Mouse (Mus musculus): ENCODE data around the gene Lrrc39. TPM values are rescaled to one million over a fixed set of nuclear protein-coding genes. Genes with fewer than 3 reads are reported as not detected.

Lrrc39 gene
- total RNA-seq (2021): under 1 TPM; 0.25 to 0.27 TPM
- long read RNA-seq, partial matches to known transcripts: 0 of 1 reads
- long read RNA-seq, other reads (novel, unspliced or antisense): 1 of 1 reads

DNA sequence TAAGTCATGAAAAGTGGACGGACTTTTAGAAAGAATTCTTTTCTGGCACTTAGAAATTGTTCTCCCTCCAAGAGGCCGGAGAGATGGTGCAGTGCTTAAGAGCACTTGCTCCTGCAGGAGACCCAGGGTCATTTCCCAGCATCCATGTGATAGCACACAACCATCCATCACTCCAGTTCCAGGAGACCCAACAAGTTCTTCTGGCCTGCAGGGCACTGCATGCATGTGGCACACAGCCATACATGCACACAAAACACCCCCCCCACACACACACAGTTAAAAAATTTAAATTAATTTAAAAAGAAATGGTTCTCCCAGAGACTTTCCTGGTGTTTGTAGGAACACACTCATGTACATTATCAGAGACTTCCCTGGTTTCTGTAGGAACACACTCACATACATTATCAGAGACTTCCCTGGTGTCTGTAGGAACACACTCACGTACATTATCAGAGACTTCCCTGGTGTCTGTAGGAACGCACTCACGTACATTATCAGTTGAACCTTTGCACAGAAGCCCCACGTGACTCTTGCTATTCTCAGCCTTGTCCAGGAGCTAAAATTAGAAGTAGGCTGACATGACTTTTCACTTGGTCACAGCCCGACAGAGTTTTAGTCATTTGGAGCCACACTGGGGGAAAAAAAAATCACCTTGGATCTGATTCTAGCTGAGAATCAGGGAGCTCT is at the start of gene Lrrc39:
TSS of gene Lrrc39 (plus strand) at position 566 of the 687 bp plus-strand sequence.
- no peak for DNase-seq (ENCODE audit: low spot score in 2 of 2)

DNA sequence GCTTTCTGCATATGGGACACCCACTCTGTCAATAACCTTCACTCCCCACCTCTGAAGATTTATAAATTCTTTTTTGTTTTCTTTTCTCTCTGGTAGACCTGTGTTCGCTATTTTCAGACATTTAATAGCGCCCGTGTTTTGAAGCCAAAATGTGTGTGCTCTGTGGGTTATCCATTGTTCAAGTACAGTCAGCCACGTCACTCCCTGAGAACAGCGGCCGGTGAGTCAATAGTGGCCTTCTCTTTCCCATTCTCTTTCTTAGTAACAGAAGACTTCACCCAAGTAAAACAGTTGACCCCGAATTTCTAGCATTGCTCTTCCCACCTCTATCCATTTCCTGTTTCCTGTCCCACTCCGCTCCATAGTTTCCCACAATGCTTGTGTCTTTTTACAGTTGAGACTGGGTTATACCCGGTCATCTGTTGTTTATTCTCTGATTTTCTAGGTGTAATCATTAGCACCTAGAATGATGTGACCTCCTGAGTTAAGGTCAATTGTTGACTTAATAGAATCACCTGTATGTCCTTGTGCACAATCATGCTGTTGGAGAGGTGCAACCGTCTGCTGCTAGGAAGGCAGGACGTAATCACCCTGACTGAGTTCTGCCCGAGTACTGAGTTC is 42.5 kb upstream of the Lrrc39 start:
- no peak for DNase-seq (ENCODE audit: low spot score in 2 of 2)

DNA sequence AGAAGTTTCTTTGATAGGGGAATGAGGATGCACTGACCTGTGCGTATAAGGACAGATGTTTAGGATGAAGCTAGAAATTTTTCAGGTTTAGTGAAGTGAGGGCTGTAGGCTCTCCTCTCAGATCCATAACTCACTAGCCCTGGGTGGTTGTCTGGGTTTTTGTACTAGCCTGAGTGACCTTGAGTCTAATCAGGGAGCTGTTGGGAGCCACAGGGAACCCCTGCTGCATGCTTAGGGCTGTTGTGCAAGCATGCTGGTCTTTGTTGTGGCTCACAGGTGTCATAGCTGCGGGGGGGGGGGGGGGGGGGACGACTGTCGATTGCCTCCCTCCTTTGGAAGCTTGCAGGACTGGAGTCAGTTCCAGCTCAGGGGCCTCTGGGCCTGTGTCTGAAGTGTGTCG is 33.0 kb upstream of the Lrrc39 start:
- DNase-seq (ENCODE audit: low spot score in 2 of 2): no peak

DNA sequence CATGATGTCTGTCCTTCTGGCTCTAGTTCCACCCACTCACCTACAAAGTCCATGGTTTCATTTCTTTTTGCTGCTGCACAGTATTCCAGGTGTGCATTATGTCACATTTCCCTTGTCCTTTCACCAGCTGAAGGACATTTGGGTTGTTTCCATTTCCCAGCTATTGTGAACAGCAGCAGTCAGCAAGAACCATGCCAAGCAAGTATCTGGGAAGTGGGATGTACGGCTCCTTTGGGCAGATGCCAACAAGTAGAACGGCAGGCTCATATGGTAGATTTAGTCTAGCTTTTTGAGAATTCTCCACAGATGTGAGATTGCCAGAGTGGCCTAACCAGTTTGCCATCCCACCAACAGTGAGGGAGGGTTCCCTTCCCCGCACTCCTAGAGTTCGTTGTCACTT is 31.9 kb upstream of the Lrrc39 start:
- DNase-seq (ENCODE audit: low spot score in 2 of 2): no peak

DNA sequence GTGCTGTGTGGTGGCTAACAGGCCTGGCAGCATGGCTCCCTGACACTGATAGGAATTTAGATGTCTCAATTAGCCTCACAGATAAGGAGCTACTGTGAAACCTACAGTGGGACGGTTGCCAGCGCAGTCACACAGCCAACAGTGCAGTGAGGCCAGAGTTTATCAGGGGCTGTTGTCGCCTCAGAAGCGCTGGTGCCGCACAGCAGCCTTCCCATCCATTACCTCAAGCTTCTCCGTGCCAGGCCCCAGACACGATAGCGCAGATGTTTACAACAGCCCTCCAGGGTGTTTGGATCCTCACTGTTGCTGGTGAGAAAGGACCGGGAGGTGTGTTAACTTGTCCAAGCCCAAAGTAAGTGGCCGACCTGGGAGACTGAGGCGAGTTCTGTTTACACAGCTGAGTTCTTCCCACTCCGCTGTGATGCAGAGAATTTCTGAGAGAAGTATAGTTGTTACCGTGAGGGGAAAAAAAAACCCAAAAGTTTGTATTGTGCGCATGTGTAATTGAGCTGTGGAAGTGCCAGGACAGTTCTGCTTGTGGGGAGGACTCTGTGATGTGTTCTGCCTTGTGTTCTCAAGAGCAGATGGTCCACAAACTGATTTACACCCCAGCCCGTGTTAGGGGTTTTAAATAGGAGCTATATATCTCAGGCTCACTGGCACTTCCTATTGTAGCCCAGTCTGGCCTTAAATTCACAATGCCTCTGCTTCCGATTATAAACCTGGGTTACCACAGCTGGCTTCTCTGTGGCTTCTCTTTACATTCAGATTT is 26.2 kb upstream of the Lrrc39 start:
- no peak for DNase-seq (ENCODE audit: low spot score in 2 of 2)

DNA sequence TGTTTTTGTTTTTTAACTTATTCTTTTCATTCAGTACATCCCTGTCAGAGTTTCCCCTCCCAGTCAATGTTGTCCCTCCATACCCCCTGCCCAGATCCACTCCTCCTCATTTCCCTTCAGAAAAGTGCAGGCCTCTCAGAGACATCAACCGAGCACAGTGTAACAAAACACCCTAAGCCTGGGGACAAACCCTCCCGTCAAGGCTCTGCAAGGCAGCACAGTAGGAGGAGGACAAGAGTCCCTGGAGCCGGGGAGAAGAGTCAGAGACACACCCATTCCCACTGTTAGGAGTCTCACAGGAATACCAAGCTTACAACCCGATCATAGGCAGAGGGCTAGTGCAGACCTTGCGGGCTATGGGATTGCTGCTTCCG is 25.6 kb upstream of the Lrrc39 start:
- no peak for DNase-seq (ENCODE audit: low spot score in 2 of 2)

DNA sequence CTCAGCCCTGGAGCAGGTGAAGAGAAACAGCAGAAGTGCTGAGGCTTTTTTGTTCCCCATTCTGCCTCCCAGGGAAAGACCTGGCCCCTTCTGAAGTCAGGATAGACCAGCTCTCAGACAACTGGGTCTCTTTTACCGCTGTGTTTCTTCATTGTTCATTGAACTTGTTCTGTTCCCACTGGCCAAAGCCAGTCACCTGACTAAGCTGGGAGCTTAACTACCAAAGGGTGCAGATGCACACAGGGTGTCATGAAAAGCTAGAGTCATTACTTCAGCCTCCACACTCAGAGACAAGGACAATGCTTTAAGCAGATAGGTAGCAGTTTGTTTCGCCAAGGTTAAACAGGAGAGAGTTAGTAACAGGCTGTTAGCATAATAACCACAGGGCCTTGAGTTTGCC is 20.7 kb upstream of the Lrrc39 start:
- DNase-seq (ENCODE audit: low spot score in 2 of 2): no peak

DNA sequence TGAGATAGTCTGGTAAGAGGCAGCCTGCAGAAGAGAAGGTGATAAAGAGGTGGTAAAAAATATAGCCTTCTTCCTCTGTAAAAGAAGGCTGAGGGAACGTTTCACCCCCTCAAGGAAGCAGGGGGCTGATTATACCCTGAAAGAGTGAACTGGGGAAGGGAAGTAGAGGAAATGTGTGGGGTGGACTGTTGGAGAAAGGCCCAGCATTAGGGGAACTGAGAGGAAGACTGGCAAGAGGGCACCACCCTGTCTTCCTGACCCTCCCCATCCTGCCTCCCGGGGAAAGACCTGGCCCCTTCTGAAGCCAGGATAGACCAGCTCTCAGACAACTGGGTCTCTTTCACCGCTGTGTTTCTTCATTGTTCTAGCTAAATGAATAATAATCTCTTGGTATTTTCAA is 20.2 kb upstream of the Lrrc39 start:
- DNase-seq (ENCODE audit: low spot score in 2 of 2): no peak

DNA sequence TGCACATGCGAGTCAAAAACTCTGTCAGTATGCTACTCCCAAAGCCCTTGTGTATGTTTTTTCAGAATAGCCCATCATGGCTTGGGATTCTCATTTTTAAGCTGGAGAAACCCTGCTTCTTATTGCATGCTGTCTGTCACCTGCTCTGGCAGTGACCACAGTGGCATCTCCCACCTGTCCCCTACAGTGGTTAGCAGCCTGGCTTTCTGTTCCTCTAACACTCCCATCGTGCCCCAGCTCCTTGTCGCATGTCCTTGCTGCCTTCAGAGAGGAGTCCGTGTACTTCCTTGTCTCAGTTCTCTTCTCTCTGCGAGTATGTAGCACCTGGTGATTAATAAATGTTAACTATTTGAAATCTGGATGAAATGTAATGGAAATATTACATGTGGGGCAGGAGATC is 15.3 kb upstream of the Lrrc39 start:
- no peak for DNase-seq (ENCODE audit: low spot score in 2 of 2)

DNA sequence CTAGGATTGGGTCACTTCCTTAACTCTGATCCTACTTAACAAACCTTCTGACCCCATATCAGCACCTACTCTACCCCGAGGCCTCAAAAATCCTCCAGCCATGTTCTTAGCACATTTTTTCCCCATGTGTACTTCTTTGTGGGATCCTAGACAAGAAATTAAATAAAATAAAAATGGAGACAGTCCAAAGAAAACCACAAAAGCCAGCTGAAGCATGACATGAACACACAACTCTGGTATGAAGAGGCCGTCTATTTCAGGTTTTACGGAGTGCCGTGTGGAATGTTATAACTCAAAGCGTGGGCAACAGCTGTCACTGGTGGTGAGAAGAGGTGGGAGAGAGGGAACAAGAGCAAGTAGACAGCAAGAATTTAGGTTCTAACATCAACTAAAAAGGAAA is 11.4 kb upstream of the Lrrc39 start:
- no peak for DNase-seq (ENCODE audit: low spot score in 2 of 2)

DNA sequence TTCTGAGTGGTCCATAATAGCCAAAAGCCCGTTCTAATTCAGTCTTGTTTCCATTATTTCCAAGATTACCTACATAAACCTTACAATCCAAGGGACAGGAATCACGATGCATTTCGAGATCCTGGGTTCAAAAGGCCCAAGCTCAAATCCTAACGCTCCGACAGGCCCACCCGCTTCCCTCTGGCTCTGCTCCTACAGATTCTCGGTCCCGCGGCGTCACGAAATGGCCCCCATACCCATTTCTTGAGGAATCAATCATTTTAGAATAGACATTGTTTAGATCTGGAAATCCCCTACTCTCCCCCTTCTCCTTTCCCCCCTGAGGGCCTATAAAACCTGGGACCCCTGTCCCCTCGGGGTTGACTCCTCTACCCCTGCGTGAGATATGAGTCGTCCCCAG is 1.5 kb upstream of the Lrrc39 start:
- DNase-seq (ENCODE audit: low spot score in 2 of 2): peak; percentile 12 to 23

DNA sequence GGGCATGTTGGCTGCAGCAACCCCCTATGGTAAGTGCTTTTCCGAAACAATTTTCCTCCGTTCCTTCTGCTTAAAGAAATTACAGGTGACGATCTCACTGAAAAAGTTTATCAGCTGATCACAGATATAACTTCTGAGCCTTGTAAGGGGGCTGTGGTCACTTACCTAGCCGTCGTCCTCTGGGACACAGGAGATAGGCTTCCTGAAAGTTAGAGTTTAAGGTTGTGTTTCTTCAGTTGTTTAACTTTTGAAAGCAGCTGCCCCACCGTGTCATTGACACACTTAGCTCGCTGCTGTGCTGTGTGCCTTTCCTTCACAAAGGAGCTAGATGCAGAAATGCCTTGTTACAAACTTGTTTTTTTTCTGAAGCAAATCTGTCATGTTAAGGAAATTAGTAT is 321 bp downstream of the Lrrc39 start:
- no peak for DNase-seq (ENCODE audit: low spot score in 2 of 2)

DNA sequence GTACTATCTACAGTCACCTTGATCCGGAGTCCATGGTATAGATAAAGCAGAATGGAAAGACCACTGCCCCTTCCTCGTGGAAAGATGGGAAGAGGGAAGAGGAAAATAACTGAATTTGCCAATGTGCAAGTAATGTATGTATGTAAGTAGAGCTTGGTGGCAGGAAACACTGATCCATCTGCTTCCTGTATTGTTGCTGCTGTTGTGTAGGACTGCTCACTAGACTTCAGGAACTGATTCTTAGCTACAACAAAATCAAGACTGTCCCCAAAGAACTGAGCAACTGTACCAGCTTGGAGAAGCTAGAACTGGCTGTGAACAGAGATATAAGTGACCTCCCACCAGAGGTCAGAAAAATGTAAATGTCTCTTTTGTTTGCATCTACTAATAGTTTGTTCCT is 7.9 kb downstream of the Lrrc39 start:
- no peak for DNase-seq (ENCODE audit: low spot score in 2 of 2)

DNA sequence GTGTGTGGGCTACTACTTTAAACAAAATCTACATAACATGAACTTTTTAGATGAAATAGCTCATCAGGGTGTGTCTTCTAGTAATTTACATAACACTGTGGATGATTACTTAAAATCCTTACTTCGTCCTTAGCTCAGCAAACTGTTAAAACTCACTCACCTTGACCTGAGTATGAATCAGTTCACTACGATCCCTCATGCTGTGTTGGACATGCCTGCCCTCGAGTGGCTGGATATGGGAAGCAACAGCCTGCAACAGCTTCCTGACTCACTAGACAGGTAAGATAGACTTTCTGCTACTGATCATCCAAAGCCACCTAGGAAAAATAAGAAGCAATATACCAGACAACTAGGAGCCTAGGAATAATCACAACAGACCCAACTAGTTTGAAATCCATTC is 14.5 kb downstream of the Lrrc39 start:
- no peak for DNase-seq (ENCODE audit: low spot score in 2 of 2)

DNA sequence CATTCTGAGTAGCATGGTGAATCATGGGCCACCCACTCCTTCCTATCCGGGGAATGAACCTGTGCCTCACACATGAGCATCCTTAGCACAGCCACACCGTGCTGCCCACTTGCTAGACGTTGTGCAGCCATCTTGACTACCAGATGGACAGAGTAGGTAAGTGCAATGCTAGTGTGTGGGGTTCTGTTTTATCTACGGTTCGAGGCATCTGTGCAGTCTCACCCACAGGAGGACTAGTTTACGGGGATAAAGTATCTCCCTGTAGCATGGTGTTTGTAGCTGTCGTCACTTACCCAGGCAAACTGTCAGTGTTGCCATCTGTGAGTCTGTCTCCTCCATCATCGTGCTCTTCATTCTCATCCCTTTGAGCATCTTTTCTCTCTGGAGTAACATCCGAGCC is 19.4 kb downstream of the Lrrc39 start:
- DNase-seq (ENCODE audit: low spot score in 2 of 2): no peak

DNA sequence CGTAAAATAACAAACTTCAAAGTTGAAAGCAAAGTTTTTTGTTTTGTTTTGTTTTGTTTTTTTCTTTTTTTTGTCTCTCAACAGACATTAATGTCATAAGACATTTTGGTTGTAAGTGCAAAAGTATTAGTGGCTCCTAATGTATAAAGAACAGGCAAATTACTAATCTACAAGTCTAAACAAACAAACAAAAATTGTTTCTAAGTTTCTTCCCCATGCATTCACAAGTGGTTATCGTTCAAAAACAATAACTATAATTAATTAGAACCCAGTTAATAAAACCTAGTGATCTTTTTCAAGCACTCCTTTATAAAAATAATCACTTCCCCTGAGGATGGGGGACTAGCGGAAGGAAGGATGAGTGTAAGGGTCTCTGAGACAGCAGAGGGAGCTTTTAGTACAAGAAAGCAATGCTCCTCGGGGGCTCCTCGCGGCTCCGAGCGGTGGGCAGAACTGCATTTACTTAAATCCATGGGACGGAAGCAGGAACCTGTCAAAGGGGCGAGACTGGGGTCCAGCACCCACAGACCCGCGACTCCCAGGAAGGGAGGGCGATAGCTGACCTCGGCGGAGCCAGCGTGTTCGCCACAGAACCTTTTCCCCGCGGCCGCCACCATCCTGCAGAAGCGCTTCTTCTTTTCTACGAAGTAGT is 31.4 kb downstream of the Lrrc39 start:
- DNase-seq (ENCODE audit: low spot score in 2 of 2): no peak

DNA sequence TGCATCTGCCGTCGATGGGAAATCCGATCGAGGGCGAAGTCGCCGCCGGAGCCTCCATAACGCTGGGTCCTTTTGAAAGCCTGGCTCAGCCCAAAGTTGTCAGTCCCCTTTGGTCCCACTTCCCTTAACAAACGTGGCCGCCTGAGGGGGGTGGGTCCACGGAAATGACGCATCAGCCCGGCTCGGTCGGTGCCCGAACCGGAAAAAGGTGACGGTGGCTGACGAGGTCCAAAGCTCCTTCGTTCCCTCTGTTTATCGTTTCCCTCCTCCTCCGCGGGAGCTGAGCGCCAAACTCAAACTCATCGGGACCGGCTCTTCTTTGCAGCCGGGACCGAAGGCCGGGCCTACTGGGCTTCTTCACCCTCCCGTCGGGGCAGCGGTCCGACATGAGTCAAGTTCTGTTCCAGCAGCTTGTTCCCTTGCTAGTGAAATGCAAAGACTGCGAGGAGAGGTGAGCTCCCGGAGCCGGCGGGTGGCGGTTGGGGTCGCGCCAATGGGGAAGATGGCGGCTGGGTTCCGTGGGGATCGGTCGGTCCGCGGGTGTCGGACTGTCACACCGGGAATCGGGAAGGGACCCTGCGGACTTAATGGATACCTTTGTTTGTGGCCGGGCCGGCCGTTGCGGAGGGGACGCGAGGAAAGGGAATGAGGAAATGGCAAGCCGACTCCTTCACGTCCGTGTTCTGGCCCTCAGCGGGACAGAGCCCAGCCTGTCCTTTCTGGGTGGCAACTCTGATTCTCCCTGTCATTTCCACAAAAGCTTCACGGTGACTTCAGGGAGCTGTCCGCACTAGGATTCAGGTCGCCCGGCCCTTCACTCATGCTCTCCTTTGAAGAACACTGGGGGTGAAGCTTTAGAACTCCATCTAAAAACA is 32.2 kb downstream of the Lrrc39 start, which contains the start of gene Sass6:
TSS of gene Sass6 (plus strand) at position 255 of the 875 bp plus-strand sequence.
- DNase-seq (ENCODE audit: low spot score in 2 of 2): peak; percentile 99

DNA sequence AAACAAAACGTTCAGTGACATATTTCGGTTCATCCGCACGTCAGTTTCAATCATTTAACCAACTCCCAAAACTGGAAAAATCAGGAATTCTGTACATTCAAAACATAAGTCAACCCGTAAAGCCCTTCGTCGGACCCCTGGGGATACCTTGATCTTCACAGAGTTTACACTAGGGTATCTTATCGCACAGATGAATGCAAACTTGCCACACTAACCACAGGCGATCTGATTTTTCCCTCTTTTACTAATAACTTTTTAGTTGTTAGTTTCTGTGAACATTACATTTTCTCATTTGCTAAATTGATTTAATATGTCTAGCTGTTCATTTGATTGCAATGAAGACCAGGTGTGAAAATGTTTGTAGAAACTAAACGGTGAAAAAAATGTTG is 32.8 kb downstream of the Lrrc39 start:
- no peak for DNase-seq (ENCODE audit: low spot score in 2 of 2)

DNA sequence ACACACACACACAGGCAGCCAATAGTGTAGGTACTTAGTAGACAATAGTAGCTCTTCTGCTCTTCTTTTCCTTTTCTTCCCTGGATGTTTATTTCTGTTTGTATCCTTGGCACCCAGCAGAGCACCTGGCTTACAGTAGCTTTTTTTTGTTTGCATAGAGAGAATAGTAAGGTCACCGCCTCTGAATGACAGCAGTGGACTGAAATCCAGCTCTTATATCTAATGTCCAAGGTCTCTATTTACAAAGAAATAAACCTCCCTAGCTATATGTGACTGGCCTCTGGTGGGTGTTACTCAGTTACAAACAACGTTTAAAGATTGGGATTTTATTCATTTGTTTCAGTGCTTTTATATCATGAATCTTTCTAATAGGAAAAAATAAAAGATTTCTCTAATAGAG is 36.9 kb downstream of the Lrrc39 start:
- no peak for DNase-seq (ENCODE audit: low spot score in 2 of 2)

DNA sequence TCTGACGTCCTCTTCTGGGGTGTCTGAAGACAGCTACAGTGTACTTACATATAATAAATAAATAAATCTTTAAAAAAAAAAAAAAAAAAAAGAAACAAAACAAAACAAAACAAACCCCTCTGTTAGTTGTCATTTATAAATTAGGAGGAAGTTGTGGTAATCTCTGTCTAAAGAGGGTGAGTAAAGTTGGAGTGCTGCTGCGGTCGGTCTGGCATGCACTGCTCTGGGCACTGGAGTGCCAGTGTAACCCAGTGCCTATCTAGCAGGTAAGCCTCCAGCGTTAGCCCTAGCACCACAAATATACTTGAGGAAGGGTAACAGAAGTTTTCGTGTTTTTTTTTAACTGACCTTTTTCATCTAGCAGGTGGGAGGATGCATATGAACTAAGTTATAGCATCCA is 38.2 kb downstream of the Lrrc39 start:
- DNase-seq (ENCODE audit: low spot score in 2 of 2): no peak

DNA sequence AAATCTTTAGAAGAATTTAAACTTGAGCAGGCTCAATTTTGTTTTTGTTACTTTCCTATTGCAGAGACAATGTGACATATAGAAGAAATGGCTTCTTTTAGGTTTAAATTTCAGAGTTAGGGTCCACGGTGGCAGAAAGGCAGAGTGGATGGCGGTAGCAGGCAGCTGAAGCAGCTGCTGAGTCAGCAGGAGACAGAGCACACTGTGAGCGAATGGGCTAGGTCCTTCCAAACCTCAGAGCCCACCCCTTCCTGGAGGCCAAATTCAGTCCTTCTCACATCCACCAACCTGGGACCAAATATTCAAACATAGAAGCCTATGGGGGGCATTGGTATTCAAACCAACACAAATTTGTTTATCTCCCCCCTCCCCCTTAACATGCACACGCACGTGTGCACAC is 39.0 kb downstream of the Lrrc39 start:
- no peak for DNase-seq (ENCODE audit: low spot score in 2 of 2)

Data from layer of hippocampus, postnatal 10 days (tissue).